In the genomic region with DNA sequence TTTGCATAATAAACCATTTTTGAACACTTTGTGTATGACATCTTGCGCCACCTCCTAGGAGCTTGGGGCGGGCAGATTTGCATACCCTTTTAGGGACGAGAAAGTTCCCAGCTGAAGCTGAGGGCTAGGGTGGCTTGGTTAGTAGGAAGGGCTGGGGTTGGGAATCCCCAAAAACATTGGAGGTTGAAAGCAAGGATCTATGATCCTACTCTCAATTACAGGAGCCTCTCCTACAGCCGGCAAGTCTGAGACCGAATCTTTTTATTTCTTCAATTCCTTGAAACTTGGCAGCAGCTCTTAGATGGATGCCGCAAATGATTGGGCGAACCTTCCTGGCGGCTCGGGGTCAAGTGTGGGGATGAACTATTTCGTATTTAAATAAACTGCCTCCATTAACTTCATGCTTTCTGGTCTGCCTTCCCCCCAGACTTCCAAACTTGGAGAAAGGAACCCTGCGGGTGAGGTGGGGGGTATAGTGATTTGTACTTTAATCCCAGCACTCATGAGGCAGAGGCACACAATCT, we compare ENCODE assay signal across 8 mouse cellular contexts. TPM values are rescaled to one million over a fixed set of nuclear protein-coding genes. Genes with fewer than 3 reads are reported as not detected.
DNase-seq lines count a peak whose midpoint lies in the region; ATAC-seq and TF ChIP-seq lines count a peak whose summit lies in the region.

No protein-coding gene starts in this region.

- peak overlapping the region; percentile 56 for H3K4me2 ChIP-seq in kidney, postnatal 0 days (ENCODE audit: low read length)
- peak overlapping the region; percentile 84 for H3K4me2 ChIP-seq in neural tube, embryonic 12.5 days (replicated peaks)

- peak overlapping the region; percentile 93 for H3K9ac ChIP-seq in kidney, postnatal 0 days (ENCODE audit: low read depth, low read length)
- peak overlapping the region; percentile 85 for H3K9ac ChIP-seq in neural tube, embryonic 12.5 days

- no peak for TF ChIP-seq CTCF in left cerebral cortex, adult 2 months (IDR thresholded peaks at IDR 0.05)
- no peak for TF ChIP-seq CTCF in embryonic fibroblast, embryonic 13.5 days (IDR thresholded peaks at IDR 0.05; ENCODE audit: borderline replicate concordance, insufficient read depth, low read length)
- TF ChIP-seq CTCF in kidney, postnatal 0 days (IDR thresholded peaks at IDR 0.05; ENCODE audit: low read depth), result no peak

- H3K27ac ChIP-seq in left cerebral cortex, adult 2 months, result peak overlapping the region; percentile 85
- peak overlapping the region; percentile 93 for H3K27ac ChIP-seq in embryonic fibroblast, embryonic 13.5 days (ENCODE audit: insufficient read depth, low read length)
- H3K27ac ChIP-seq in kidney, postnatal 0 days, result peak overlapping the region; percentile 91
- no peak overlapping the region for H3K27ac ChIP-seq in neural tube, embryonic 12.5 days

- no peak for DNase-seq in left cerebral cortex, adult 2 months (ENCODE audit: extremely low spot score in 1 of 2, low spot score in 2 of 2)
- no peak for DNase-seq in left cerebral cortex, adult 9 months (ENCODE audit: low spot score in 2 of 2)
- DNase-seq in kidney, postnatal 0 days (ENCODE audit: low spot score), result no peak
- DNase-seq in urinary bladder, postnatal 10 days (ENCODE audit: low spot score), result no peak
- DNase-seq in yolk sac, embryonic 10.5 days (ENCODE audit: low spot score), result no peak
- DNase-seq in left cerebral cortex, adult 18-20 months (ENCODE audit: low spot score in 2 of 2), result no peak

- H3K9me3 ChIP-seq in kidney, postnatal 0 days (replicated peaks; ENCODE audit: low read length), result no peaks in the 10 kb centered on the region
- no peaks in the 10 kb centered on the region for H3K9me3 ChIP-seq in neural tube, embryonic 12.5 days

- H3K27me3 ChIP-seq in kidney, postnatal 0 days (ENCODE audit: insufficient read depth, low read length), result no peaks in the 10 kb centered on the region
- 0 out of 2 replicates have a peak, but pooled peaks cover 7% of the 10 kb centered on the region for H3K27me3 ChIP-seq in neural tube, embryonic 12.5 days (replicated peaks)

- H3K4me3 ChIP-seq in left cerebral cortex, adult 2 months, result peak overlapping the region; percentile 60
- H3K4me3 ChIP-seq in embryonic fibroblast, embryonic 13.5 days (ENCODE audit: insufficient read depth, low read length), result peak overlapping the region; percentile 68
- H3K4me3 ChIP-seq in kidney, postnatal 0 days (replicated peaks; ENCODE audit: low read depth, low read length), result peak overlapping the region; percentile 63
- peak overlapping the region; percentile 73 for H3K4me3 ChIP-seq in neural tube, embryonic 12.5 days

- intact Hi-C loops in left cerebral cortex, adult 2 months (cut with DNase I), result no loop called here

- ATAC-seq in kidney, postnatal 0 days (replicated peaks; ENCODE audit: low FRiP score, low read depth), result no peak
- ATAC-seq in neural tube, embryonic 12.5 days (ENCODE audit: low FRiP score, low read depth), result no peak

- peaks cover 24% of the 10 kb centered on the region for H3K4me1 ChIP-seq in embryonic fibroblast, embryonic 13.5 days (ENCODE audit: control insufficient read depth, insufficient read depth, low read length)
- peaks cover 19% of the 10 kb centered on the region for H3K4me1 ChIP-seq in kidney, postnatal 0 days (replicated peaks; ENCODE audit: insufficient read depth, low read length)
- peaks cover 74% of the 10 kb centered on the region for H3K4me1 ChIP-seq in neural tube, embryonic 12.5 days

- H3K36me3 ChIP-seq in kidney, postnatal 0 days (ENCODE audit: insufficient read depth, low read length), result peaks cover 4% of the 10 kb centered on the region; the same call in 1 of the 2 replicates
- no peaks in the 10 kb centered on the region for H3K36me3 ChIP-seq in neural tube, embryonic 12.5 days

- WGBS in kidney, postnatal 0 days, result 7% methylated on average over 11 of the region's 11 CpGs
- 9% methylated on average over 11 of the region's 11 CpGs for WGBS in neural tube, embryonic 12.5 days

- no peak; the same call in 1 of the 2 replicates for TF ChIP-seq POLR2A in embryonic fibroblast, embryonic 13.5 days (IDR thresholded peaks at IDR 0.05; ENCODE audit: low read depth, low read length)

RNA-seq across cellular contexts. Expression of a gene that starts 2.1 kb away (rescaled TPM):
- 10 to 100 TPM; 26.8 to 36.1 TPM for total RNA-seq in left cerebral cortex, adult 2 months (2021)
- polyA plus RNA-seq in embryonic fibroblast, embryonic 13.5 days (2011; ENCODE audit: insufficient read length, low read depth, missing spikeins), result 201 and 239 TPM in 2 replicates
- polyA plus RNA-seq in kidney, postnatal 0 days (2015; fragmentation: Nextera tagmentation; extraction: Ambion mirVana), result 764 and 829 TPM in 2 replicates
- polyA plus RNA-seq in neural tube, embryonic 12.5 days (2016; fragmentation: Nextera tagmentation; extraction: Ambion mirVana), result 325 and 330 TPM in 2 replicates
- total RNA-seq in left cerebral cortex, adult 18-20 months (2021), result 10 to 100 TPM; 34.9 to 43.2 TPM

RNA-seq across cellular contexts. Expression of a gene that starts 26.8 kb away (rescaled TPM):
- 1 to 10 TPM in 1 of 2 experiments, under 1 TPM in 1; 0.36 to 1.3 TPM for total RNA-seq in left cerebral cortex, adult 2 months (2021)
- 0.78 and 1.1 TPM in 2 replicates for polyA plus RNA-seq in embryonic fibroblast, embryonic 13.5 days (2011; ENCODE audit: insufficient read length, low read depth, missing spikeins)
- 3.2 and 3.8 TPM in 2 replicates for polyA plus RNA-seq in kidney, postnatal 0 days (2015; fragmentation: Nextera tagmentation; extraction: Ambion mirVana)
- 9.5 and 10.4 TPM in 2 replicates for polyA plus RNA-seq in neural tube, embryonic 12.5 days (2016; fragmentation: Nextera tagmentation; extraction: Ambion mirVana)
- under 1 TPM; 0.30 to 0.40 TPM for total RNA-seq in left cerebral cortex, adult 18-20 months (2021)
